Mouse (Mus musculus) A20 (cell line): ENCODE results near the gene Tmem59l.
A peak's percentile ranks its signal among the peaks of the same experiment; 100 is the strongest.

Experiments
- DNase-seq: peaks from one replicate; pipeline ENCODE4 v3.0.0-alpha.2; 2011; ENCODE audit warnings: low read depth, low spot score

Tmem59l gene

GRCm38 (mm10) chr8:70460606-70461005 lies 26.6 kb downstream of the Tmem59l start:
- no peak for DNase-seq

- no peak for DNase-seq
Observed at GRCm38 (mm10) chr8:70460199-70460598, 27.0 kb downstream of the Tmem59l start.

DNA sequence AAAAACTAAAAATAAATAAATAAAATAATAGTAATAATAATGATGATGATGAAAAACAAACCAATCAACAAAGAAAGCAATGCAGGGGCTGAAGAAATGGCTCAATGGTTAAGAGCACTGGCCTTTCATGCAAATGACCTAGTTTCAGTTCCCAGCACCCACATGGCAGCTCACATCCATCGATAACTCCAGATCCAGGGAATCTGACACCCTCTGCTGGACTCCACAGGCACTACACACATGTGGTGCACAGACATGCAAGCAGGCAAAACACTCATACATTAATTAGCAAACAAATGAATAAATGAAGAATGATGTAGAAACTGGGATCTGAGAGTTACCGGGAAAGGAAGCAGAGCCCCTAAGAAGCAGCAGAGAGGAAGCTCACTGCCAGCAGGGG lies 27.5 kb downstream of the Tmem59l start:
- no peak for DNase-seq

DNA sequence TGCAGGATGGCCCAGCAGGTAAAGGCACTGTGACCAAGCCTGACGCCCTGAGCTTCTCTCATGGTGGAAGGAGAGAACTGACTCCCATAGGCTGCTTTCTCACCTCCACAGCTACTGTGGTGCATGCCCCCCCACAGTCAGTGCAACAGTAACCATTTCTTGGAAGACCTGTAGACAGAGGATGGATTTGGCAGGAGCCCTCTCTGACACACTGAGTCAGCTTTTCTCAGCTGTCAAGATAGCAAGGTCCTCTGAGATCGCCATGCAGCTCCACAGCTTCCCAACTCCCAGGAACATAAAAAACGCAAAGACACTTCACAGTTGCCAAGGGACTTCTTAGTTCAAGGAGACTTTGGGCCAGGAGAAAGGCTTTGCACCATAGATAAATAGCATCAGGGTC lies 28.7 kb downstream of the Tmem59l start:
- no peak for DNase-seq

DNA sequence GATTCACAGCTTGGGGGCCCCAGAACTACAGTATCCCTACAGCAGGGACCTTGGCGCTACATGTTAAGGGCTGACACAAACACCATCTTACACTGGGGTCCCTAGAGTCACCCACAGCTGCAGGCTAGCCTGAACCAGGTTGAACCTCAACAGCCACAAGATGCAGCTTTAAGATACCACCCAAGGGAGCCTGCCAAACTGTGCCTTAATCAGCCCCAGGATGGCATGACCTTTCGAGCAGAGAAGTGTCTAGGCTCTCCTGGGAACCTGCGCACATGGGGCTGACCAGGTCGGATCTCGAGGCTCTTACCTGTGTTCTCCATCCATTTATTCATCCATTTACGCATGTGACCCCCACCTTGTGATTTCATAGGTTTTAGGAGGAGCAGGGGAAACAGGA lies 29.3 kb downstream of the Tmem59l start:
- no peak for DNase-seq

DNA sequence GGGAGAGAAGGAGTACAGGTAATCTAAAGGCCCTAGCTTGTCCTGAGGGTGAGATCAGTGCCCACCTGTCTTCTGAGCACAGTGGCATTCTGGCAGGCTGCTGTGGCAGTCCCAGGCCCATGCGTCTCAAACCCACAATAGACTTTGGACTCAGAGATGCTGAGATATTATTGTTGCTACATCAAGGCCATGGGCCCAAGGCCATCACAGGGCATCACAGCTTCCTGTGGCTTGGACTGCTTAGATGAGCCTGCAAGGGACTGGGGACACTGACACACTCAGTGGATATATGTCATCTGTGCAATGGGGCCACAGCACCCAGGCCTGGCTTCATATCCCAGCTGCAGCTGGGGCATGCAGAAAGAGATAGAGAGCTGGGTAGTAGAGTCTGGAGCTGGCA lies 30.2 kb downstream of the Tmem59l start:
- DNase-seq, result no peak

GRCm38 (mm10) chr8:70453852-70454251 lies 33.3 kb downstream of the Tmem59l start:
- no peak for DNase-seq

DNA sequence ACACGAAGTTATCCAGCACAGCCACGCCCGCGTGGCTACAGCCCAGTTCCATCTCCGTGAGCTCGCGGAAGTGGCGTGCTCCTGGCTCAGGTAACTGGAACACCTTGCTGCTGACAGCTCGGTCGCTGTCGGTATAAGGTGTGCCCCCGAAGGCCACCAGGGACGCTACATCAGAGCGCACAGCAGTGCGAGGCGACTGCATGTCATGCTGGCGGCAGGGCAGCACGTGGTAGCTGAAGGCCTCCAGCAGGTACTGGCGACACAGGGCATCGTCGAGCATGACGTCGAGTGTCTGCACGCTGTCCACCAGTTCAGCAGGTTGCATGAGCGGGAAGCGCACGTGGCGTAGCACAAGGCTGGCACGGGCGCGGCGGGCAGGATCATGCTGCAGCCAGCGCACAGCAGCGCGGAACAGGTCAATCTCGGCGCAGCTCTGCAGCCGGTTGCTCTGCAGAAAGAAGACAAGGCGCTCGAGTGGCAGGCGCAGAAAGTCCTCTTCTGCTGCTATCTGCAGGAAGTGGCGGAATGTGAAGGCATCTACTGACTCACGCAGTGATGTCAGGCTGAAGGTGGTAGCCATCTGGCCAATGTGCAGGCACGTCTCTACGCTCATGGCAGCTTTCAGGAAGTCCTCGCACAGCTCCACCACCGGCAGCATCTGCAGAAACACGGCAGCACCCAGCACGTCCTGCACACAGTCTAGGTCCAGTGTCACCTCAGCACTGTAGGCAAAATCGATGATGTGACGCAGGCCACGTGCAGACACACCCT lies 34.8 kb downstream of the Tmem59l start:
- no peak for DNase-seq

DNA sequence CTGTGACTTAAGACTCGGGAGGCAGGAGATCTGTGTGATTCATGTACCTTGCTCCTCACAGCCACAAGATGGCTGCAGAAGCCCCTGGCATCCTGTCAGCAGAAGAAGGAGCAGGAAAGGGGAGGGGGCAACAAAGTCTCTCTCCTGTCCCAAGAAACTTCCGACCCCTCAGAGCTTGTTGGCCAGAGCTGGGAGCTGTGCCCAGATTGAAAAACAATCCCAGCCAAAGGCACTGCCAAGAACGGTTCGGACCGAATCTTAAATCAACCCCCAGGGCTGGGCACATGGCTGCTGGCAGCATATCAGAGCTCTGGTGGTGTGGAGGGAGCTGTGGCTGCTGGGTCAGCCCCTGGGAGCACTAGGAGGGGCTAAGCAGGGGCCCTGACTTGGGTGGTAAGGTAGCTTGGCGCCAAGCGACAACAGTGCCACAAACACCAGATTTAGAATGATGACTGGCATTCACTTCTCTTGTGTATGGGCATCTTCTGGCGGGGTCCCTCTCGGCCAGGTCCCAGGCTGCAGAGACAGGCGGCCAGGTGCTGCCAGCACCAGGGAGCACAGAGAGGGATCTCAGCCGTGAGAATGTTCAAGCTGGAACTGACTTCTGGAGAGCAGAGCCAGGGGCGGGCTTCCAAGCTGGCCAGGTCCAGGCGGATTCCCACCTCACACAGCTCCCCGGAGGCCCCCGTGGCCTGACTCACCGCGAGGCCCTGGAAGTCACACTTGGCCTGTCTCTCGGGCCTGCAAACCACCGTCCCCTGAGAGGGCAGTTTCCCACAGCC lies 39.3 kb downstream of the Tmem59l start:
- no peak for DNase-seq

GRCm38 (mm10) chr8:70445988-70446387 lies 41.2 kb downstream of the Tmem59l start:
- DNase-seq, result no peak

GRCm38 (mm10) chr8:70443326-70443725 lies 43.8 kb downstream of the Tmem59l start:
- no peak for DNase-seq

GRCm38 (mm10) chr8:70441565-70441964 lies 45.6 kb downstream of the Tmem59l start:
- DNase-seq, result no peak

GRCm38 (mm10) chr8:70440246-70440645 lies 46.9 kb downstream of the Tmem59l start:
- DNase-seq, result peak; percentile 39

DNA sequence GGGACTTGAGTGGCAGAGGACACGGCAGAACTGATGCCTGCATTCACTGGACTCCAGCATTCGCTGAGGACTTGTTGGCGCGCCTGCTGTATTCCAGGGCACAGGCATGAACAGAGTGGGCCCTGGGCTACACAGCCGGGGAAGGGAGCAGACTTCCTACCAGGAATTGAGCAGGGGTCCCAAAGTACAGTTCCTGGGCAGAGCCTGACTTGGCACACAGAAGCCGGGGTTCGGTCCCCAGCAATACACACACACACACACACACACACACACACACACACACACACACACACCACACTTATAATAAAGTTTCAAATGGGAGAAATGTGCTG lies 47.3 kb downstream of the Tmem59l start:
- no peak for DNase-seq

GRCm38 (mm10) chr8:70439055-70439847 lies 47.9 kb downstream of the Tmem59l start, which contains the start of gene Crtc1:
Gene Crtc1 (minus strand): TSS chr8:70439579.
- peak; percentile 99 for DNase-seq

GRCm38 (mm10) chr8:70438423-70438822 lies 48.7 kb downstream of the Tmem59l start:
- no peak for DNase-seq

- DNase-seq, result no peak
Observed at GRCm38 (mm10) chr8:70435156-70435555, 52.0 kb downstream of the Tmem59l start.
